Mouse (Mus musculus): ENCODE data around the gene Chrnb2.

- TF ChIP-seq CTCF (IDR thresholded peaks at IDR 0.05), result peak; percentile 80
- TF ChIP-seq EP300 (IDR thresholded peaks at IDR 0.05), result no peak
Measured at GRCm38 (mm10) chr3:89727028-89727427, 37.4 kb downstream of the Chrnb2 start.
